Mouse (Mus musculus): Measurements from ENCODE around the gene Fgf16. TPM values are rescaled to one million over a fixed set of nuclear protein-coding genes. Genes with fewer than 3 reads are reported as not detected.

Fgf16 gene
- polyA plus RNA-seq, 1 experiment from 2014 or later = 0.11 TPM

DNA sequence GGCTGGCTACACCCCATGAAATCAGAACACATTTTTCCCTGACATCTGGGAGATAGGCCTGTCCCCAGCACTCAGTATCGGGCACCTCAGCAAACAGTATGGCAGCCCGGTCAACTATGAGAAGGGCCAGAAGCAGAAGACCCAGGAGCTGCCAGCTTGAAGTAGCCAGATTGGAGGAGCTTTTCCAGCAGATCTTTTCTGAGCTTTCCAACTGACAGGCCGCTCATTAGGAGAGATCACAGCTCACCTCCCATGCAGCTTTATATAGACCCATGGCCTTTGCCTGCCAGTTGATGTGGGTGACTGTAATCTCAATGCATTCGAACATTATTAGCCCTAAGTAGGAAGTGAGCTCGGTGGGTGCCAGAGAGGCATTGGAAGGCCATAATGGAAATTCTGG, 9.2 kb downstream of the Fgf16 start:
- ATAC-seq (replicated peaks; ENCODE audit: low FRiP score, low read depth) = no peak
- no peaks in the 10 kb centered on the region for H3K9me3 ChIP-seq (replicated peaks; ENCODE audit: low read length)
- no peak for TF ChIP-seq CTCF (IDR thresholded peaks at IDR 0.05; ENCODE audit: low read depth)
- H3K27me3 ChIP-seq (ENCODE audit: insufficient read depth, low read length) = no peaks in the 10 kb centered on the region
- no peak overlapping the region for H3K4me2 ChIP-seq (ENCODE audit: low read length)
- no peak for DNase-seq (ENCODE audit: low spot score)
- no peaks in the 10 kb centered on the region for H3K4me1 ChIP-seq (replicated peaks; ENCODE audit: insufficient read depth, low read length)
- no peak overlapping the region for H3K9ac ChIP-seq (ENCODE audit: low read depth, low read length)
- H3K27ac ChIP-seq = no peak overlapping the region
- no peaks in the 10 kb centered on the region for H3K36me3 ChIP-seq (ENCODE audit: insufficient read depth, low read length)
- 85% methylated on average over 5 of the region's 5 CpGs for WGBS
- no peak overlapping the region for H3K4me3 ChIP-seq (replicated peaks; ENCODE audit: low read depth, low read length)

DNA sequence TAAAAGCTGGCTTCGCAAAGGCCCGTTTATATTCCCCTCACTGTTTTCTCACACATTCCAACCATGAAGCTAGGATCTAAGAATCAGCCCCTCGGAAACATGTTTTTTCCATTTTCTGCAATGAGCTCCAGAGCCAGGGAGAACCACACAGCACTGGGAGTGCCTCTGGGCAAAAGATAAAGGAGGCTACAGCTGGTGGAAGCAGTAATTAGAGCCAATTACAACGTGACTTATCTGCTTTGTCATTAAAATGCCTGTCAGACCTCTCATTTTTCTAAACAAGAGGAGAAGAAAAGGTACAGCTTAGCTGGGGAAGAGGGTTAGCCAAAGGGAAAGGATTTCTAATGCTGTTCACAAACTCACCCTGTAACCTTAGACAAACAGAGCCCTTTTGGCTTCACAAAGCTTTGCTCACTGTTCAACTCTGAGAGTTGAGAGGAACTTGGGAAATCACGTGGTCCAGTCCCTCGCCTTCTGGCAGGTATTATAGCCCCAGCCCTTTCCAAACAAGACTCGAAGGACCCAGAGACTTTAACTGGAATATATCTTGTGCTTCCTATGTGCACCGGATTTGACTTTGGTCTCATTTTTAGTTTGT, 30.8 kb downstream of the Fgf16 start:
- Histone ChIP-seq H3K4me1 (replicated peaks; ENCODE audit: insufficient read depth, low read length) (no peaks in the 10 kb centered on the region), H3K9ac (ENCODE audit: low read depth, low read length) (no peak overlapping the region), H3K4me3 (replicated peaks; ENCODE audit: low read depth, low read length) (no peak overlapping the region), H3K27ac (no peak overlapping the region), H3K36me3 (ENCODE audit: insufficient read depth, low read length) (no peaks in the 10 kb centered on the region), H3K27me3 (ENCODE audit: insufficient read depth, low read length) (0 out of 2 replicates have a peak, but pooled peaks cover 2% of the 10 kb centered on the region), H3K4me2 (ENCODE audit: low read length) (no peak overlapping the region), H3K9me3 (replicated peaks; ENCODE audit: low read length) (no peaks in the 10 kb centered on the region)
- no peak for DNase-seq (ENCODE audit: low spot score)
- 62% methylated on average over 8 of the region's 8 CpGs for WGBS
- TF ChIP-seq CTCF (IDR thresholded peaks at IDR 0.05; ENCODE audit: low read depth) = no peak
- ATAC-seq (replicated peaks; ENCODE audit: low FRiP score, low read depth) = no peak

DNA sequence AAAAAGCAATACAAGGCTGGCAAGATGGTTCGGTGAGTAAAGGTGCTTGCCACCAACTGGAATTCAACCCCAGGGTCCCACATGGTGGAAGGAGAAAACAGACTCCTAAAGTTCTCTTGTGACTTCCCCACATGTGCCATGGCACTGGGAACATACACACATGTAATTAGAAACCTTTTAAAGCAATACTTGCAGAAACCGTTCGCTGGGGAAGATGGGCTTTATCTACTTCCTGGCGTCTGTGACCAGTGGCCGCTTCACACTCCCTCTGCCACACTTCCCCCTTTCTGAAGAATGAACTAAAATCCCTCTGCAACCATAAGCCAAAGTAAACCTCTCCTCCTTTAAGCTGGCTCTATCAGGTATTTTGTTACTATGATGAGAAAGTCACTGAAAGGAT, 60.4 kb downstream of the Fgf16 start:
- 85% methylated on average over 5 of the region's 5 CpGs for WGBS
- Histone ChIP-seq H3K27me3 (ENCODE audit: insufficient read depth, low read length) (no peaks in the 10 kb centered on the region), H3K27ac (no peak overlapping the region), H3K9me3 (replicated peaks; ENCODE audit: low read length) (no peaks in the 10 kb centered on the region), H3K4me3 (replicated peaks; ENCODE audit: low read depth, low read length) (no peak overlapping the region), H3K4me2 (ENCODE audit: low read length) (no peak overlapping the region), H3K4me1 (replicated peaks; ENCODE audit: insufficient read depth, low read length) (no peaks in the 10 kb centered on the region), H3K9ac (ENCODE audit: low read depth, low read length) (no peak overlapping the region), H3K36me3 (ENCODE audit: insufficient read depth, low read length) (peaks cover 14% of the 10 kb centered on the region; the same call in 1 of the 2 replicates)
- DNase-seq (ENCODE audit: low spot score) (no peak), ATAC-seq (replicated peaks; ENCODE audit: low FRiP score, low read depth) (no peak)
- TF ChIP-seq CTCF (IDR thresholded peaks at IDR 0.05; ENCODE audit: low read depth) = no peak

Other genes starting within 250 kb of the Fgf16 start
- gene Atrx, start 165.1 kb downstream of the Fgf16 start, polyA plus RNA-seq (2015; fragmentation: Nextera tagmentation; extraction: Ambion mirVana) = 125 and 141 TPM in 2 replicates
- gene Magt1, start 247.6 kb downstream of the Fgf16 start, polyA plus RNA-seq (2015; fragmentation: Nextera tagmentation; extraction: Ambion mirVana) = 47.4 and 50.8 TPM in 2 replicates